Mouse (Mus musculus): ENCODE data around the gene Cdh13.

Gene Cdh13

DNA sequence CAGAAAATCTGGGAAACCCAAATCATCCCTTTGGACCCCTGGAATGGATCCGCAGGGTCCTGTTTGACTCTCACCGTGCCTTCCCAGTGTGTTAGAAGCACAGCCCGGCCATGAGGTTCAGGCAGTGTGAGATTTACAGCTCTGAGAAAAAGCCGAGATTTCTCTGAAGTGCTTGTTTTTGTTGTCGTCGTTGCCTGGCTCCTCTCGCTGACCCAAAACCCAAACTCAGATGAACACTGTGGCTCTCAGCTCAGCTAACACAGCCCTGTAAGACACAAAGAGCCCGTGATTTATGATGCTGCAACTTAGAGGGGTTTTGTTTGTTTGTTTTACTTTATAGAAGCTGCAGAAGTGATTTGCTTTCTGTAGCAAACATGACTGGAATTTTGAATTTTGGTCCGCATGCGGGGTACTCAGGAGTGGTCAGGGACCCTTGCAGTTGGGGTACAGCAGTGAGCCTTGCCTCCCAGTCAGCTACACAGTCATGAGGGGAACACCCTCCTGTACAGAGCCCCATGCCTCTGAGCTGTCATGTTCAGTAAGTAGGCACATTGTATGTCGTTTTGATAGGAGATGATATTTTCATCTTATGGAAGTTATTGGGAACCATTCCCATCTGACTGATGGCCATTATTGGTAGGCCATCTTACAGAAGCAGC lies 169.0 kb downstream of the Cdh13 start:
- no peak for DNase-seq

- DNase-seq = no peak
These were observed 171.7 kb downstream of the Cdh13 start for GRCm38 (mm10) chr8:118455245-118455644.

- DNase-seq = peak; percentile 8
These were observed 181.9 kb downstream of the Cdh13 start for GRCm38 (mm10) chr8:118465330-118465948.

DNA sequence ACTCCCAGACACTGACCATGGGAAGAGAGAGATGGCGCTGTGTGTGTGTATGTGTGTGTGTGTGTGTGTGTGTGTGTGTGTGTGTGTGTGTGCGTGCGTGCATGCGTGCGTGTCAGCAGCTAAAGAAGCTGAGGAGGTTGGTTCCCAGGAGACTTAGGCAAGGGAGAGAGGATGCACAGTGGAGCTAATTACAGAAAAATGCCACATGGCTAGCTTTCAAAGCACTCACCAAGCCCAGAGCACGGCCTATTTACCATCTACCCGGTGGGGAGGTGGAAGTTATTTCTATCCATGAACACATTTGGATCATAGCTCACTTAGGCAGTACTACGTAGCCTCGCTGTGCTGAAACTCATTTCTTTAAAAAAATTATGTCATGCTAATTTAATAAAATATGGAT lies 194.1 kb downstream of the Cdh13 start:
- DNase-seq = no peak

DNA sequence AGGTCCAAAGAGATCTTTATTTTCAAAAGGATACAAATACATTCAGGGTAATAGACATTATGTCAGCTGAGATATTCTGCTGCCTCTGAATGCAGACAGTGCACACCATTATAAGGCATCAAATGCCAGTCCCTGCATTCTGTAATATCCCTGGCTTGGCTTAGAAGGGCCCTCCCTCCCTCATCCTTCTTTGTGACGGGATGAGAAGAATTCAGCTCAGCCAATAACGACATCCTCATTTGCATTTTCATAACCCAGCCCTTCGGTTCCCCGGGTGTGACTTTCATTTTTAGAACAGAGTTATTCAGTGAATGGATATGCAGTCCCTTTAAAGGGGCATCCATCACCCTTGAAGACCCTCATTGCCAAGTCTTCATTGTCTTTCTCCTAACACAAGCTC lies 205.2 kb downstream of the Cdh13 start:
- no peak for DNase-seq

DNA sequence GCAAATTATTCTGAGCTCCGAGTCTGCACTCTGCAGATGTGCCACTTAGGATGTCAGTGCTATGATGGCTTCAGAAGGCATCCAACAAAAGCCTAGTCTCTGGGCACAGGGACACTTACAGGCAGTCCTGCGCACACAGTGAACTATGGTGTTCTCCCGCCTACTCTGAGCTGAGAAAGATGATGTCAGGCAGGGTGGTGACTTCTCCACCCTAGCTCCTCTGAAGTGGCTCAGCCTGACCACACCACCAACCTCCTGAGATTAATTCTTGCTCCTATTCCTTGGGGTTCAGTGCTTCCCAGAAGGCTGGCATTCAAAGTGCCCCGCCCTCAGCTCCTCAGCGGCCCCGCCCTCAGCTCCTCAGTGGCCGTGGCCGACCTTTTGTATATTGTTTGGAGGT lies 219.0 kb downstream of the Cdh13 start:
- no peak for DNase-seq

GRCm38 (mm10) chr8:118509426-118509825 lies 225.9 kb downstream of the Cdh13 start:
- DNase-seq = no peak

DNA sequence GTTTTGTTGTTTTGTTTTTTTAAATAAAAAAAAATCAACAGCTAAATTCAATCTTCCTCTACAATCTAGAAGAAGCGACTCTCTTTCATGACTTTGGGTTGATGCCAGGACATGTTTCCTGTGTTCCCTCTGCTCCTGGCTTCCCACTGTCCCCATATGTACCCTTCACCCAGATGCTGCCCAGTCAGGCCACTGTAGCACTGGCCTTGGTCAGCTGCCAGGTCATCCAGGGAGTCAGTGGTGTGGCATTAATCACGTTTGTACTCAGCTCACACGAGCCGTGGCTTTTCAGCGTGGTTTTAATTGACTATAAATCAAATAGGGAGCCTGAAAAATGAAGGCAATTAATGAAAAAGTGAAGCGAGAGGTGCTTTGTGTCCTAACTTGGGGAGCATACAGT lies 229.7 kb downstream of the Cdh13 start:
- DNase-seq = no peak

DNA sequence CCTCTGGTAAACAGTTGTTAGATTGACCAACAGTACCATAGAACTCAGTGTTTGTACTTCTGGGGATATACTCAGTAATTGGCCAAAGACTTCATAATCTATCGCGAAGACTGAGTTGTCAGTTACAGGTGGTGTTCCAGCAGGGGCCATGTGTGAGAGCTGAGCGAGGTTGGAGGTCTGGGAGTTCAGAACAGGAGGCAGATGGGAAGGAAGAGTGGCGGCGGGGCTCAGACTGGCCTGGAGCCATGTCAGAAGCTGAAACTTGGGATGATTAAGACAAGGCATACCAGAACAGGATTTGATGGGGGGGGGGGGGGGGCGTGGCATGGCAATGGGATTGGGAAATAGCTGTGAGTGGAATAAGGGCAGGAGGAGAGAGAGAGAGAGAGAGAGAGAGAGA lies 232.1 kb downstream of the Cdh13 start:
- DNase-seq = no peak

GRCm38 (mm10) chr8:118517071-118517470 lies 233.5 kb downstream of the Cdh13 start:
- peak; percentile 38 for DNase-seq

- peak; percentile 43 for DNase-seq
These were observed 234.7 kb downstream of the Cdh13 start for GRCm38 (mm10) chr8:118518030-118518741.

- no peak for DNase-seq
These were observed 235.2 kb downstream of the Cdh13 start for GRCm38 (mm10) chr8:118518742-118519102.

GRCm38 (mm10) chr8:118523922-118524321 lies 240.4 kb downstream of the Cdh13 start:
- DNase-seq = no peak

GRCm38 (mm10) chr8:118538816-118539558 lies 255.5 kb downstream of the Cdh13 start:
- no peak for DNase-seq

GRCm38 (mm10) chr8:118539559-118539819 lies 256.0 kb downstream of the Cdh13 start:
- no peak for DNase-seq

DNA sequence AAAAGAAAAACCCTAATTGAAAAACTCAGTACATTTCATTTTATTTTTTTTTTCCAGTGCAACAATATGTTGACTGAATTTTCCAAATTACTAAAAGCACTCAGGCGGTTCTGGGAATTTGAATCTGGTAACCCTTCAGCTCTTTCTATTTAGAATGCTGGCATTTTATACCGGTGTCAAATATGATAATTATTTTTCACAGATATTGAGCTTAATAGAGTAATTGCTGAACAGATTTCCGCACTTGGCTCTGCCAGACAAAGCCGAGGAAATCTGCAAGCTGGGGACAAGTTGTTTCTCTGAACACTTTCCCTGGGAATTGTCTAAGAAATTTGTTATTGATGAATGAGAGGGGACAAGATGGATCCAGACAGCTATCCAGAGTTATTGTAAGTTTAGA lies 256.4 kb downstream of the Cdh13 start:
- DNase-seq = peak; percentile 6

- no peak for DNase-seq
These were observed 268.9 kb downstream of the Cdh13 start for GRCm38 (mm10) chr8:118552397-118552796.

DNA sequence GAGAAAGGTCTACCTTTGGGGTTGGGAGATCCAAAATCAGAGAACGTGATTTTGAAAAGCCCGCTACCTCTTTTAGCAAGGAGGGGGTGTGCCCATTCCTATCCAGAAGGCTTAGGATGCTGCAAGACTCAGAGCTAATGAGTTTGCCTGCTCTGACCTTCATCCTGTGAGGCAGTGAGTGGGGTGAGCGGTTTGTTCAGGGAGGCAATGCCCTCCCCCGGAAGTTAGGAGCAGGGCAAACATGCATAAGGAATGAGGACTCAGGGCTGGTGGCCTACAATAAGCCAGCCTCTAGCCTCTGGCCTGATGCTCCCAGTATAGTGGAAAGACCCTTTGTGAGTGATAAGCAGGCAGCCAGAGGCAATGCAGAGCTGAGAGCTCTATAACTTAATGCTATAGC lies 269.3 kb downstream of the Cdh13 start:
- DNase-seq = no peak

GRCm38 (mm10) chr8:118564024-118564423 lies 280.5 kb downstream of the Cdh13 start:
- DNase-seq = no peak

DNA sequence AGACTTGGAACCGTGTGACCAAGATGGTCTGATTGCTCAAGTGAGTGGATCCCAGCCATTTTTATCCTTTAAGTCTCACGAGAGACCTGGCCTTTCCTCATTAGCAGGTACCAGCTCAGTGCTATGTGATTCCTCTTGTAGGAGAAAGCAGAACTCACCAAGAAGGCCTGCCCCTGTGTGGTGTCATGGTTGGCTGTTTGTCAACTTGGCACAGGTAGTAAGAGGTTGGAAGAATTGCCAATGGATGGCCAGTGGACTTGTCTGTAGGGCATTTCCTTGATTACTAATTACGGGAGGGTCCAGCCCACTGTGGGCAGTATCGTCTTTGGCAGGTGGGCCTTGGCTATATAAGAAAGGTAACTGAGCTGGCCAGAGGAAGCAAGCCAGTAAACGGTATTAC lies 281.7 kb downstream of the Cdh13 start:
- no peak for DNase-seq

GRCm38 (mm10) chr8:118565887-118566747 lies 282.6 kb downstream of the Cdh13 start:
- DNase-seq = no peak

DNA sequence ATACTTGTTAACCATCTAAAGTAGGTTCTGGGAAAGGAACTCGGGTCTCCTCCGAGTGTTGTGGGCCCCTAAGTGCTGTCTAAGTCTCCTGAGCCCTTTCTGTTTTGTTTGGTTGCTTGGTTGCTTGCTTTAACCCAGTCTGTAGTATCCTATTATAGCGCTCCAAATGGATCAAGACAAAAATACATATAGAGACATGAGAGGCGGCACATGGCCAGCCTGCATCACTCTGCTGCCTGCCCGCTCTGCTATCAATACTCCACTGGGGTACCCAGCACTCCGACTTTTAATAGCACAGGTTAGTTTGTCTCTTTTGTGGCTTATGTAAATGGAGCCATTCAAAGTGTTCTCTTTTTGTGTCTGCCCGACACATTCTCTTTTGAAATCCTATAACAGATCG lies 285.8 kb downstream of the Cdh13 start:
- DNase-seq = no peak

DNA sequence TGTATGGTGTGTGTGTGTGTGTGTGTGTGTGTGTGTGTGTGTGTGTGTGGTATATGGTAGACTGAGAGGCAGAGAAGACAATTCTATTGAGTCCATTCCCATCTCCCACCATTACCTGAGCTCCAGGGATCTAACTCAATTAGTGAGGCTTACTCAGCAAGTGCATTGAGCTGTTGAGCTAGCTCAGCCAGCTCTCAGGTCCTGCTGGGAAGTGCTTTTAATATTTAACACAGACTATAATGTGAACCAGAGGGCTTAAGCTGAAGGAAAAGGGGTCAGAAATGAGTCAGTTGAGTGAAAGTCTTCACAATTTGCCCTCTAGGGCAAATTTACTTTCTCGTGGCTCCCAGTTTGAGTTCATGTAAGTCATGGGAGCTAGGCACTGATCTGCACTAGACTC lies 297.7 kb downstream of the Cdh13 start:
- DNase-seq = no peak
